Mouse (Mus musculus) stomach, embryonic 14.5 days (tissue): ENCODE results near the gene Phykpl. TPM values are rescaled to one million over a fixed set of nuclear protein-coding genes. Genes with fewer than 3 reads are reported as not detected.
"Not testable (repeated sequence)": the region's sequence is repeated elsewhere in the genome, so short reads cannot be mapped to it uniquely, and the experiment has no call there.

Experiments
- ATAC-seq: fragments of 200-750 bp; cut with Nextera tagmentation; 2 replicates; pipeline ENCODE4 v1.8.0; 2017; ENCODE audit warnings: low read depth, moderate TSS enrichment; ENCODE audit not compliant: insufficient number of reproducible peaks, insufficient read depth, low FRiP score
- H3K27ac ChIP-seq: fragments of 300-500 bp; sonication (generic); 2 replicates; pipeline ENCODE4 v1.5.1; 2014; ENCODE audit warnings: mild to moderate bottlenecking, low read length, moderate library complexity, mixed read lengths
- H3K27me3 ChIP-seq: fragments of 300-500 bp; sonication (generic); 2 replicates; pipeline ENCODE4 v1.6.1; 2014; ENCODE audit warnings: low read length, control low read depth, mixed read lengths; ENCODE audit not compliant: control insufficient read depth, insufficient read depth
- H3K36me3 ChIP-seq: fragments of 300-500 bp; sonication (generic); 2 replicates; pipeline ENCODE4 v1.6.1; 2014; ENCODE audit warnings: mild to moderate bottlenecking, control low read depth, low read length, moderate library complexity, mixed read lengths; ENCODE audit not compliant: control insufficient read depth, insufficient read depth
- H3K4me1 ChIP-seq: fragments of 300-500 bp; sonication (generic); 2 replicates; pipeline ENCODE4 v1.6.1; 2014; ENCODE audit warnings: low read length, control low read depth, mixed read lengths; ENCODE audit not compliant: control insufficient read depth, insufficient read depth
- H3K4me2 ChIP-seq: fragments of 300-500 bp; sonication (generic); replicated peaks from 2 replicates; pipeline ENCODE4 v1.6.1; 2014; ENCODE audit warnings: low read depth, low read length, control low read depth
- H3K4me3 ChIP-seq: fragments of 300-500 bp; sonication (generic); 2 replicates; pipeline ENCODE4 v1.5.1; 2014; ENCODE audit warnings: low read depth, low read length, control low read depth
- H3K9ac ChIP-seq: fragments of 300-500 bp; sonication (generic); replicated peaks from 2 replicates; pipeline ENCODE4 v1.6.1; 2014; ENCODE audit warnings: low read depth, mild to moderate bottlenecking, control low read depth, low read length, moderate library complexity, mixed read lengths
- H3K9me3 ChIP-seq: fragments of 300-500 bp; sonication (generic); 2 replicates; pipeline ENCODE4 v1.6.1; 2016; ENCODE audit warnings: low read depth, low read length, control low read depth; ENCODE audit not compliant: control insufficient read depth
- WGBS: fragments of 180-500 bp; shearing (Covaris S2); extraction: QIAGEN DNeasy Blood & Tissue Kit; methylation state at CpG from one replicate; pipeline ENCODE4 v1.1.7; 2014; 5-methylcytosine and 5-hydroxymethylcytosine counted together
- polyA plus RNA-seq: library from polyadenylated mRNA; unstranded; fragments of >200 nt; fragmentation: Nextera tagmentation; extraction: Ambion mirVana; gene quantifications from 2 replicates; pipeline ENCODE4 v1.2.1, GENCODE M21; 2014

Phykpl gene
- polyA plus RNA-seq, 1 experiment from 2014 or later, result 19.0 TPM

DNA sequence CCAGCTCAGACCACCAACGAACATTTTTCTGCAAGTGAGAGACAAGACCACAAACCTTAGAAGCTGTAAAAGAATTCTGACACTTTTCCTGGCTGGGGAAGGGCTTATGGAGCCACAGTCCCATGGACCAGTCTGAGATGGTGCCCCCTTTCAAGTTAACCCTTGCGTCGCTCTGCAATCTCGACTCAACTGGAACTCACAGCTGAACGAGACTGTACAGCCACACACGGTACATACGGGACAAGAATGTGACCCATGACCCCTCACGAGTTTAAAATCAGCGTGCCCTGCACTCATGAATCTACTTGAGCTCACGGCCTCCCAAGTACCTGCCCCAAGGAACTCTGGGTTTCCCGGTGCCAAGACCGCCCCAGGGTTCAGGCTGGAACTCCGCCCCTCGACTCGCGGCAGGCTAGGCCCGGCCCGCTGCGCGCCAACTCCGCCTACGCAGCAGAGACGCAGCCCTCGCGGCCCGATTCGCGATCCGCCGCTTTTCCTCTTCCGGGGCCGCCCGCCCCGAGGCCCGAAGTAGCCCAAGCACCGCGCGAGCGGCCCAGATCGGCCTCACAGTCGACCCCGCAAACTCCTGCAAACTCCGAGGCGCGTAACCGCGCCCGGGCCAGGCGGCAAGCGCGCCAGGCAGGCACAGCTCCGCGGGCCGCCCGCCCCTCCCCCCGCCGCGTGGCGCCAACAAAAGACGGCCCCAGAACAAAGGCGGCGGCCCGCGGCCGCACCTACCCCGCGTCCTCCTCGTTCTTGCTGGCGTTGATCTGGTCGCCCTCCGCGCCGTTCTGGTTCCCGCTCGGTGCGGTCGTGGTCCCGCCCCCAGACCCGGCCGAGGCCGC, 21.3 kb downstream of the Phykpl start:
- H3K4me1 ChIP-seq, result peaks cover 23% of the 10 kb centered on the region
- no peaks in the 10 kb centered on the region for H3K27me3 ChIP-seq
- peak overlapping the region; percentile 97 for H3K4me3 ChIP-seq
- peak; percentile 82 for ATAC-seq
- WGBS, result under 1% methylated on average over 81 of the region's 81 CpGs
- peak overlapping the region; percentile 100 for H3K9ac ChIP-seq
- peak overlapping the region; percentile 61 for H3K4me2 ChIP-seq
- no peaks in the 10 kb centered on the region for H3K9me3 ChIP-seq
- peak overlapping the region; percentile 95 for H3K27ac ChIP-seq
- H3K36me3 ChIP-seq, result peaks cover 48% of the 10 kb centered on the region

- under 1% methylated on average over 85 of the region's 91 CpGs for WGBS
- Histone ChIP-seq H3K27me3 (no peaks in the 10 kb centered on the region), H3K9ac (peak within 1 kb of the TSS; percentile 100), H3K4me1 (peaks cover 23% of the 10 kb centered on the region), H3K4me3 (peak within 1 kb of the TSS; percentile 97), H3K9me3 (no peaks in the 10 kb centered on the region), H3K36me3 (peaks cover 40% of the 10 kb centered on the region), H3K27ac (peak within 1 kb of the TSS; percentile 95), H3K4me2 (peak within 1 kb of the TSS; percentile 73)
- peak; percentile 92 for ATAC-seq
Observed at GRCm38 (mm10) chr11:51606447-51607095, 22.0 kb downstream of the Phykpl start, which contains the start of gene Hnrnpab. Hnrnpab (minus strand) TSS chr11:51606847.

- Histone ChIP-seq H3K36me3 (peaks cover 34% of the 10 kb centered on the region), H3K27ac (peak overlapping the region; percentile 95), H3K27me3 (no peaks in the 10 kb centered on the region), H3K9ac (peak overlapping the region; percentile 78), H3K4me3 (peak overlapping the region; percentile 97), H3K9me3 (no peaks in the 10 kb centered on the region), H3K4me2 (peak overlapping the region; percentile 73), H3K4me1 (peaks cover 23% of the 10 kb centered on the region)
- WGBS, result 10% methylated on average over 15 of the region's 15 CpGs
- peak; percentile 42 for ATAC-seq
Observed at GRCm38 (mm10) chr11:51607096-51607738, 22.7 kb downstream of the Phykpl start.

DNA sequence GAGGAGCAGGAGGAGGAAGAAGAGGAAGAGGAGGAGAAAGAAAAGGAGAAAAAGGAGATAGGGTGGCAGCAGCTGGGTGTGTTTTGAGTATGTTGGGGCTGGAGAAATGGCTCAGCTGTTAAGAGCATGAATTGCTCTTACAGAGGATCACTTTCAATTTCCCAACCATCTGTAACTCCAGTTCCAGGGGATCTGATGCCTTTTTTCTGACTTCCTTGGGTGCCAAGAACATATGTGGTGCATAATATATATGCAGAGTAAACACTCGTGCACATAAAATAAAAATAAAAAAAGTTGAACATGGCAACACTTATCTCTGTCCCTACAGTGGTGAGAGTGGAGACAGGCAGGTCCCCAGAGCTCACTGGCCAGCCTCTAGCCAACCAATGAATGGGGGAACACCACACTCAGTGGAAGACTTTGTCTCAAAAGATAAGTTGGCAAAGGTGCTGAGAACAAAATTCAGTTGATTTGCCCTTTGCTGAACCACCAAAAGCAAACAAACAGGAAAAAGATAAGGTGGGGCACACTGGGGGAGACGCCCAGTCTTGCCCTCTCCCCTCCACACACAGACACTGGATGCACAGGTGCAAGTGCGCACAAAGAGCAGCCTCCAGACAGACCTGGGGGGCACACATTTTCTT, 24.8 kb downstream of the Phykpl start:
- peaks cover 12% of the 10 kb centered on the region for H3K36me3 ChIP-seq
- H3K27me3 ChIP-seq, result no peaks in the 10 kb centered on the region
- no peaks in the 10 kb centered on the region for H3K9me3 ChIP-seq
- 60% methylated on average over 3 of the region's 3 CpGs for WGBS
- H3K4me3 ChIP-seq, result no peak overlapping the region
- no peak overlapping the region for H3K27ac ChIP-seq
- ATAC-seq, result no peak
- H3K9ac ChIP-seq, result no peak overlapping the region
- no peak overlapping the region for H3K4me2 ChIP-seq
- H3K4me1 ChIP-seq, result peaks cover 13% of the 10 kb centered on the region

DNA sequence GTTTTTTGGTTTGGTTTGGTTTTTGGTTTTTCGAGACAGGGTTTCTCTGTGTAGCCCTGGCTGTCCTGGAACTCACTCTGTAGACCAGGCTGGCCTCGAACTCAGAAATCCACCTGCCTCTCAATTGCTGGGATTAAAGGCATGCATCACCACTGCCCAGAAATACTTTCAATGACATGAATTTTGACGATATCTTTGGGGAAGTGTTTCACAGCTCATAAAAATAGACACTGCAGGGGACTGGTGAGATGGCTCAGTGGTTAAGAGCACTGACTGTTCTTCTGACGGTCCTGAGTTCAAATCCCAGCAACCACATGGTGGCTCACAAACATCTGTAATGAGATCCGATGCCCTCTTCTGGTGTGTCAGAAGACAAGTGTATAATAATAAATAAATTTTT, 25.4 kb downstream of the Phykpl start:
- ATAC-seq, result not testable (repeated sequence)

GRCm38 (mm10) chr11:51614256-51614655, 29.7 kb downstream of the Phykpl start:
- no peaks in the 10 kb centered on the region for H3K27me3 ChIP-seq
- no peaks in the 10 kb centered on the region for H3K9me3 ChIP-seq
- no peaks in the 10 kb centered on the region for H3K36me3 ChIP-seq
- no peak overlapping the region for H3K4me3 ChIP-seq
- peak overlapping the region; percentile 96; the same call in 1 of the 2 replicates for H3K27ac ChIP-seq
- H3K4me1 ChIP-seq, result peaks cover 17% of the 10 kb centered on the region
- no peak overlapping the region for H3K4me2 ChIP-seq
- H3K9ac ChIP-seq, result no peak overlapping the region
- ATAC-seq, result no peak
- 74% methylated on average over 8 of the region's 8 CpGs for WGBS

More for the DNA sequence above, 25.4 kb downstream of the Phykpl start:
- H3K9ac ChIP-seq, H3K4me3 ChIP-seq, H3K9me3 ChIP-seq, H3K36me3 ChIP-seq, H3K4me2 ChIP-seq, H3K27me3 ChIP-seq, H3K27ac ChIP-seq: not testable (repeated sequence)
- peaks cover 13% of the 10 kb centered on the region for H3K4me1 ChIP-seq
- 78% methylated on average over 5 of the region's 5 CpGs for WGBS

GRCm38 (mm10) chr11:51615129-51615528, 30.6 kb downstream of the Phykpl start:
- Histone ChIP-seq H3K27me3 (no peaks in the 10 kb centered on the region), H3K9me3 (no peaks in the 10 kb centered on the region), H3K4me2 (peak overlapping the region; percentile 56), H3K4me1 (peaks cover 16% of the 10 kb centered on the region; the same call in 1 of the 2 replicates), H3K9ac (peak overlapping the region; percentile 45; the same call in 1 of the 2 replicates), H3K4me3 (peak overlapping the region; percentile 27), H3K36me3 (no peaks in the 10 kb centered on the region), H3K27ac (peak overlapping the region; percentile 96)
- 28% methylated on average over 7 of the region's 7 CpGs for WGBS
- ATAC-seq, result no peak

GRCm38 (mm10) chr11:51615601-51616000, 31.0 kb downstream of the Phykpl start:
- Histone ChIP-seq H3K36me3 (no peaks in the 10 kb centered on the region), H3K4me1 (peaks cover 19% of the 10 kb centered on the region; the same call in 1 of the 2 replicates), H3K9ac (peak overlapping the region; percentile 45; the same call in 1 of the 2 replicates), H3K27ac (peak overlapping the region; percentile 96), H3K9me3 (no peaks in the 10 kb centered on the region), H3K4me2 (peak overlapping the region; percentile 56), H3K27me3 (no peaks in the 10 kb centered on the region), H3K4me3 (peak overlapping the region; percentile 27)
- WGBS, result 4% methylated on average over 14 of the region's 14 CpGs
- ATAC-seq, result peak; percentile 66; the same call in 1 of the 2 replicates
